Mouse (Mus musculus): ENCODE data around the gene Olfr78. TPM values are rescaled to one million over a fixed set of nuclear protein-coding genes. Genes with fewer than 3 reads are reported as not detected.

The Olfr78 gene
- not detected in 2 replicates for total RNA-seq (2023)

GRCm38 (mm10) chr7:102759266-102759665 lies at the start of gene Olfr78, which contains the start of gene Olfr560:
TSS of gene Olfr78 (minus strand) at chr7:102759471.
TSS of gene Olfr560 (minus strand) at chr7:102759366.

DNA sequence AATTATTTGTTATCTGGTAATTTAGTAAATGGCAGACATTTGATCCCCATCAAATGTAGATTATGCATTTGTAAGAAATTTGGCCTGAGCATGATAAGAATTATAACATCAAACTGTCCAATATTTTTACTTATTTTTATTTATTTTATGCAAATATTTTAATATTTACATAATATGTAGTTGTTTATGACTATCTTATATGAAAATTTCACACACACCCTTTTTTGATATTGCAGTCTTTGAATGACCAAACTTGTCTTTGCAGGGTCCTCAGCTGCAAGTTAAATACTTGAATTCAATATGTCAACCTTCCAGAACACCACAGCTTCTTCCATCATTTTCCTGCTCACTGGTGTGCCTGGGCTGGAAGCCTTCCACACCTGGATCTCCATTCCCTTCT lies 43.9 kb upstream of the Olfr78 start, which contains the start of gene Olfr564:
Gene Olfr564, plus strand, starts transcription at position 301 of the 400 bp plus-strand sequence.

GRCm38 (mm10) chr7:102770921-102771320 lies 11.7 kb upstream of the Olfr78 start, which contains the start of gene Olfr561:
TSS of gene Olfr561 (plus strand) at chr7:102771221.

DNA sequence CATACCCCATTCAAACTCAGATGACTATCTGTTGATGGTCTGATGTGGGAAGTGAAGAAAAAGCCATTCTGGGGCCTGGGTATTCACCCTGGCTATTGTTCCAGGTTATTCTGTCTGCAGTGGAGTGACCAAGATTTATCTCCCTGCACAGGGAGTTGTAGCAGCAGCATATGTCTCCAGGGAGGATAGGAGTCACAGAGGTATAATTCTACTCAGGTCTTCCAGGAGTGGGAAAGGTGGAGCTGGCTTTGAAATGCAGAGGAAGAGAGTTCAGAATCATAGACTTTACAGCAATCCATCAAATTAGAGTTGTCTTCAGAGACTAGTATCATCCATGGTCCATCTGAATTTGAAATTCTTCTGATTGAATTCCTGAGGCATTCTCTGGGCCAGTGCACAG lies 31.9 kb downstream of the Olfr78 start, which contains the start of gene Olfr559:
Gene Olfr559, minus strand, starts transcription at position 101 of the 400 bp plus-strand sequence.

DNA sequence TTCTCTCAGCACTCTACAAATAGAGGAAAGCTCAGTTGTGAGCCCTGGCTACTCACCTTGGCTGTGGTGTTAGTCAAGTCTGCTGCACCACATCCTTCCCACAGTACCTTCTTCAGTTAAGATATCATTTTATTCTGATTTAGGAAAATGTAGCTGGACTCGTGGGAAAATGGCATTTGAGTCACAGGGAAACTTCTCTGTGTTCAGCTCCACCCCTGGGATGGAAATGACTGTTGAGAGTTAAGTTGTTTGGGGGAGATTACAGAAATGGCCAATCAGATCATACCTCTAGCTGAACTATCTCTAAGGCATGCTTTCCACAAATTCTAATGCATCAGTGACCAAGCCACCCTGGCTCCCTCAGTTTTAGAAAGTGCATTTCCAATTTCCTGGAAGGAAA lies 40.3 kb downstream of the Olfr78 start, which contains the start of gene Olfr33:
Gene Olfr33, minus strand, starts transcription at position 101 of the 400 bp plus-strand sequence.

GRCm38 (mm10) chr7:102701915-102702314 lies 57.4 kb downstream of the Olfr78 start, which contains the start of gene Olfr558:
TSS of gene Olfr558 (plus strand) at chr7:102702215.

DNA sequence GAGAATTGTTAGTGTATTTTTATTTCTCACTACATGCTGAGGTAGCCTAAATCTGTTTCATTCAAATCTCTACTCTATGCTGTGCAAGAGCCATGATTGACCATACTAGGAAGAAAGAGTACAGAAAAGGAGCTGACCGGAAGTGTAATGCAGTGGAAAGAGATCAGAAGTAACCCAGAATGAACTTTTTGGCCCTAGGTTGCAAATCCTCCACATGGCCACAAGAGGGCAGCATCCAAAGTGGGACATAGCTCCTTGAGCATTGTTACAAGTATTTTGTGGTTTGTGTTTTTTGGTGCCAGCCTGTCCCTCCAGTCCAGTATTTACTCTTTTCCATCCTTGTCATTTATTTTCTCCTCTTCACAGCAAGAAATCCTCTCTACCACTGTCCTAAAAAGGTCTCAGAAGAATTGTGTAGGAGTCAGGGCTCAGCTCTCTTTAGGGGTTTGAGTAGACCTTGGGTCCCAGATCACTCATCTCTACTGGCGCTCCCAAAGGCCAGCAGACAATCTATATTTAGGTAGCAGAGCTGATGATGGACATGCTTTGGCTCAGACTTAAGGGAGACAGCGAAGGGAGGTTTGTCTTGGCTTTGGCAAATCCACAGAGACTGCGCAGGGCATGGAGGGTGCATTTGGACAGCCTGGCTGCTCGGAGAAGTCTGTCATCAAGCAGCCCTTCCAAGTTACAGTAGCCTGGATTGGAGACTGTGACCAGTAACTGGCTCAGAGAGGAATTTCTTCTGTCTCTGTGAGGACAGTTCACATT lies 63.7 kb downstream of the Olfr78 start, which contains the start of gene Olfr557:
Gene Olfr557, plus strand, starts transcription at position 553 of the 768 bp plus-strand sequence.

Other genes starting within 250 kb of the Olfr78 start
- gene Olfr547, start 224.7 kb downstream of the Olfr78 start, total RNA-seq (2023): not detected in 2 replicates
- not detected in 2 replicates for gene Olfr548-ps1, start 218.6 kb downstream of the Olfr78 start, total RNA-seq (2023)
- gene Olfr549, start 209.6 kb downstream of the Olfr78 start, total RNA-seq (2023): not detected in 2 replicates
- gene Trim21, start 194.0 kb downstream of the Olfr78 start, total RNA-seq (2023): 15.1 and 20.6 TPM in 2 replicates
- not detected in 2 replicates for gene Olfr550, start 188.0 kb downstream of the Olfr78 start, total RNA-seq (2023)
- gene Olfr551, start 167.6 kb downstream of the Olfr78 start, total RNA-seq (2023): not detected in 2 replicates
- gene Olfr552, start 161.7 kb downstream of the Olfr78 start, total RNA-seq (2023): 0.19 TPM in 1 of 2 replicates, not detected in the other
- gene Olfr553, start 141.3 kb downstream of the Olfr78 start, total RNA-seq (2023): not detected in 2 replicates
- not detected in 2 replicates for gene Olfr554, start 121.0 kb downstream of the Olfr78 start, total RNA-seq (2023)
- not detected in 2 replicates for gene Olfr555, start 100.6 kb downstream of the Olfr78 start, total RNA-seq (2023)
- gene Olfr556, start 94.6 kb downstream of the Olfr78 start, total RNA-seq (2023): not detected in 2 replicates
- 2.0 and 2.8 TPM in 2 replicates for gene Trim68, start 72.1 kb downstream of the Olfr78 start, total RNA-seq (2023)
- gene Olfr557, start 63.6 kb downstream of the Olfr78 start, total RNA-seq (2023): not detected in 2 replicates
- not detected in 2 replicates for gene Olfr558, start 57.3 kb downstream of the Olfr78 start, total RNA-seq (2023)
- not detected in 2 replicates for gene Olfr33, start 40.4 kb downstream of the Olfr78 start, total RNA-seq (2023)
- not detected in 2 replicates for gene Olfr559, start 32.0 kb downstream of the Olfr78 start, total RNA-seq (2023)
- gene Olfr560, start 105 bp downstream of the Olfr78 start, total RNA-seq (2023): not detected in 2 replicates
- not detected in 2 replicates for gene Olfr561, start 11.8 kb upstream of the Olfr78 start, total RNA-seq (2023)
- gene Olfr564, start 44.0 kb upstream of the Olfr78 start, total RNA-seq (2023): not detected in 2 replicates
- not detected in 2 replicates for gene Olfr566, start 99.3 kb upstream of the Olfr78 start, total RNA-seq (2023)
- gene Olfr568, start 117.7 kb upstream of the Olfr78 start, total RNA-seq (2023): not detected in 2 replicates
- not detected in 2 replicates for gene Olfr569, start 131.4 kb upstream of the Olfr78 start, total RNA-seq (2023)
- gene Olfr570, start 135.1 kb upstream of the Olfr78 start, total RNA-seq (2023): not detected in 2 replicates
- not detected in 2 replicates for gene Olfr571, start 158.1 kb upstream of the Olfr78 start, total RNA-seq (2023)
- gene Olfr572, start 164.9 kb upstream of the Olfr78 start, total RNA-seq (2023): not detected in 2 replicates
- not detected in 2 replicates for gene Olfr573-ps1, start 183.1 kb upstream of the Olfr78 start, total RNA-seq (2023)
- not detected in 2 replicates for gene Olfr574, start 189.0 kb upstream of the Olfr78 start, total RNA-seq (2023)
- gene Olfr575, start 199.3 kb upstream of the Olfr78 start, total RNA-seq (2023): not detected in 2 replicates
- not detected in 2 replicates for gene Olfr576, start 203.2 kb upstream of the Olfr78 start, total RNA-seq (2023)
- gene Olfr577, start 216.5 kb upstream of the Olfr78 start, total RNA-seq (2023): not detected in 2 replicates
- not detected in 2 replicates for gene Olfr578, start 229.9 kb upstream of the Olfr78 start, total RNA-seq (2023)

Measured in neutrophil, adult 65 days (primary cell).